Mouse (Mus musculus): ENCODE measurements around the gene Mcm3ap. TPM values are rescaled to one million over a fixed set of nuclear protein-coding genes. Genes with fewer than 3 reads are reported as not detected.

Mcm3ap gene
- total and polyA plus RNA-seq, 3 experiments: 14.7 to 24.9 (median 21.4) TPM

GRCm38 (mm10) chr10:76497522-76497921, 28.8 kb downstream of the Mcm3ap start:
- no peak overlapping the region for H3K4me3 ChIP-seq
- TF ChIP-seq POLR2A (IDR thresholded peaks at IDR 0.05; ENCODE audit: insufficient read depth, low read depth, low read length) (no peak), EP300 (IDR thresholded peaks at IDR 0.05; ENCODE audit: insufficient read depth, low read depth, low read length) (no peak), CTCF (IDR thresholded peaks at IDR 0.05) (no peak)
- intact Hi-C loops (cut with DNase I): no loop called here
- no peak overlapping the region for H3K9ac ChIP-seq (ENCODE audit: low read depth, low read length)
- no peaks in the 10 kb centered on the region for H3K36me3 ChIP-seq (ENCODE audit: control insufficient read depth, insufficient read depth, low read length)
- no peaks in the 10 kb centered on the region for H3K4me1 ChIP-seq (ENCODE audit: control insufficient read depth, insufficient read depth, low read length)
- H3K27me3 ChIP-seq (ENCODE audit: control insufficient read depth, insufficient read depth, low read length): no peaks in the 10 kb centered on the region
- H3K27ac ChIP-seq: no peak overlapping the region
- no peaks in the 10 kb centered on the region for H3K79me2 ChIP-seq (replicated peaks; ENCODE audit: control insufficient read depth, insufficient read depth, low read length)
- DNase-seq: no peak
- 96% methylated on average over 4 of the region's 4 CpGs for WGBS

GRCm38 (mm10) chr10:76504271-76504943, 35.7 kb downstream of the Mcm3ap start:
- Histone ChIP-seq H3K36me3 (ENCODE audit: control insufficient read depth, insufficient read depth, low read length) (no peaks in the 10 kb centered on the region), H3K27me3 (ENCODE audit: control insufficient read depth, insufficient read depth, low read length) (no peaks in the 10 kb centered on the region), H3K9ac (ENCODE audit: low read depth, low read length) (no peak overlapping the region), H3K4me1 (ENCODE audit: control insufficient read depth, insufficient read depth, low read length) (no peaks in the 10 kb centered on the region), H3K4me3 (no peak overlapping the region), H3K79me2 (replicated peaks; ENCODE audit: control insufficient read depth, insufficient read depth, low read length) (no peaks in the 10 kb centered on the region), H3K27ac (no peak overlapping the region)
- 89% methylated on average over 11 of the region's 11 CpGs for WGBS
- intact Hi-C loops (cut with DNase I): no loop called here
- TF ChIP-seq EP300 (IDR thresholded peaks at IDR 0.05; ENCODE audit: insufficient read depth, low read depth, low read length) (no peak), CTCF (IDR thresholded peaks at IDR 0.05) (no peak), POLR2A (IDR thresholded peaks at IDR 0.05; ENCODE audit: insufficient read depth, low read depth, low read length) (no peak)
- DNase-seq: no peak

- Histone ChIP-seq H3K36me3 (ENCODE audit: control insufficient read depth, insufficient read depth, low read length) (no peaks in the 10 kb centered on the region), H3K79me2 (replicated peaks; ENCODE audit: control insufficient read depth, insufficient read depth, low read length) (no peaks in the 10 kb centered on the region), H3K9ac (ENCODE audit: low read depth, low read length) (no peak overlapping the region), H3K4me3 (no peak overlapping the region), H3K4me1 (ENCODE audit: control insufficient read depth, insufficient read depth, low read length) (no peaks in the 10 kb centered on the region), H3K27ac (no peak overlapping the region), H3K27me3 (ENCODE audit: control insufficient read depth, insufficient read depth, low read length) (no peaks in the 10 kb centered on the region)
- DNase-seq: no peak
- 86% methylated on average over 7 of the region's 7 CpGs for WGBS
- intact Hi-C loops (cut with DNase I): no loop called here
- TF ChIP-seq POLR2A (IDR thresholded peaks at IDR 0.05; ENCODE audit: insufficient read depth, low read depth, low read length) (no peak), CTCF (IDR thresholded peaks at IDR 0.05) (no peak), EP300 (IDR thresholded peaks at IDR 0.05; ENCODE audit: insufficient read depth, low read depth, low read length) (no peak)
These were observed 37.1 kb downstream of the Mcm3ap start for GRCm38 (mm10) chr10:76505865-76506264.

DNA sequence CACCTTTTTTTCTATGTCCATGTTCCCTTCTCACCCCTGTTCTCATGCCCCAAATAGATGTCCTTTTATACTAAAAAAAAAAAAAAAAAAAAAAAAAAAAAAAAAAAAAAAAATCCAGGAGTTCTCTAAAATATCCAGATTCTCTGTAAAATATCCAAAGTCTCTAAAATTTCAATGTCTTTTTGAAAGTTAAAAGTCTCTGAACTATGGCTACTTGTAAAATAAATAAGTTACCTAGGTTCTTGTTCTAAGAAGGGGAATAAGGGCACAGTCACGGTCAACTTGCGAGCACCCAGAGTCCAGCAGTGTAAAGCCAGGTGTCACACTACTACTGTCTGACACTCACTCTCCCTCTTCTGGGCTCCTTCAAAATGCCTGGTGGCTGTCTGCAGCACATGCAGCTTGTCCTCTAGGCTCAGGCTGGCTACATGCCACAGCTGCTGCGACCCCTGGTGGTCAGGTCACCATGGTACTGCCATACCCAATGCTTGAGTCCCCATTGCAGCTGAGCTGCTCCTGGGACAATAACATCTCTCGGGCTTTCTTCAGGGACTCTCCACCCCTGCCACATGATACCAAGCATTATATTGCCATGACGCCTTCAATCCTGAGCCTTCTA, 44.3 kb downstream of the Mcm3ap start:
- Histone ChIP-seq H3K79me2 (replicated peaks; ENCODE audit: control insufficient read depth, insufficient read depth, low read length) (no peaks in the 10 kb centered on the region), H3K27me3 (ENCODE audit: control insufficient read depth, insufficient read depth, low read length) (no peaks in the 10 kb centered on the region), H3K27ac (no peak overlapping the region), H3K9ac (ENCODE audit: low read depth, low read length) (no peak overlapping the region), H3K4me1 (ENCODE audit: control insufficient read depth, insufficient read depth, low read length) (no peaks in the 10 kb centered on the region), H3K36me3 (ENCODE audit: control insufficient read depth, insufficient read depth, low read length) (no peaks in the 10 kb centered on the region), H3K4me3 (no peak overlapping the region)
- 54% methylated on average over 5 of the region's 5 CpGs for WGBS
- TF ChIP-seq CTCF (IDR thresholded peaks at IDR 0.05) (peak; percentile 83), EP300 (IDR thresholded peaks at IDR 0.05; ENCODE audit: insufficient read depth, low read depth, low read length) (no peak), POLR2A (IDR thresholded peaks at IDR 0.05; ENCODE audit: insufficient read depth, low read depth, low read length) (no peak)
- intact Hi-C loops (cut with DNase I): no loop called here
- DNase-seq: peak; percentile 68 to 79

- Histone ChIP-seq H3K27ac (peak overlapping the region; percentile 38; the same call in 1 of the 2 replicates), H3K4me3 (peak overlapping the region; percentile 68), H3K27me3 (ENCODE audit: control insufficient read depth, insufficient read depth, low read length) (no peaks in the 10 kb centered on the region), H3K9ac (ENCODE audit: low read depth, low read length) (peak overlapping the region; percentile 21), H3K4me1 (ENCODE audit: control insufficient read depth, insufficient read depth, low read length) (peaks cover 5% of the 10 kb centered on the region), H3K36me3 (ENCODE audit: control insufficient read depth, insufficient read depth, low read length) (no peaks in the 10 kb centered on the region), H3K79me2 (replicated peaks; ENCODE audit: control insufficient read depth, insufficient read depth, low read length) (no peaks in the 10 kb centered on the region)
- under 1% methylated on average over 11 of the region's 11 CpGs for WGBS
- intact Hi-C loops (cut with DNase I): loop anchor here (5.0 kb wide), 1 partner anchor 64 kb away; the partner anchor contains the start of genes Mcm3ap and Ybey
- TF ChIP-seq POLR2A (IDR thresholded peaks at IDR 0.05; ENCODE audit: insufficient read depth, low read depth, low read length) (no peak), EP300 (IDR thresholded peaks at IDR 0.05; ENCODE audit: insufficient read depth, low read depth, low read length) (no peak), CTCF (IDR thresholded peaks at IDR 0.05) (no peak)
- no peak for DNase-seq
These were observed 62.2 kb downstream of the Mcm3ap start for GRCm38 (mm10) chr10:76530922-76531321.

- Histone ChIP-seq H3K27ac (peak within 1 kb of the TSS; percentile 56), H3K9ac (ENCODE audit: low read depth, low read length) (peak within 1 kb of the TSS; percentile 75), H3K79me2 (replicated peaks; ENCODE audit: control insufficient read depth, insufficient read depth, low read length) (no peaks in the 10 kb centered on the region), H3K4me3 (peak within 1 kb of the TSS; percentile 68), H3K36me3 (ENCODE audit: control insufficient read depth, insufficient read depth, low read length) (no peaks in the 10 kb centered on the region), H3K4me1 (ENCODE audit: control insufficient read depth, insufficient read depth, low read length) (peaks cover 5% of the 10 kb centered on the region), H3K27me3 (ENCODE audit: control insufficient read depth, insufficient read depth, low read length) (no peaks in the 10 kb centered on the region)
- TF ChIP-seq CTCF (IDR thresholded peaks at IDR 0.05) (peak; percentile 56), EP300 (IDR thresholded peaks at IDR 0.05; ENCODE audit: insufficient read depth, low read depth, low read length) (no peak), POLR2A (IDR thresholded peaks at IDR 0.05; ENCODE audit: insufficient read depth, low read depth, low read length) (0 out of 2 replicates have a peak, but pooled peaks have one; percentile 33)
- WGBS: under 1% methylated on average over 37 of the region's 37 CpGs
- DNase-seq: peak; percentile 93 to 96
- intact Hi-C loops (cut with DNase I): loop anchor here (5.0 kb wide), 1 partner anchor 64 kb away; the partner anchor contains the start of genes Mcm3ap and Ybey
These were observed 62.6 kb downstream of the Mcm3ap start, which contains the start of gene Lss for GRCm38 (mm10) chr10:76531375-76531774. Lss (plus strand) TSS chr10:76531588.

All from heart, adult 2 months (tissue).